Mouse (Mus musculus) adrenal gland, postnatal 0 days (tissue): ENCODE results near the gene Sephs1. TPM values are rescaled to one million over a fixed set of nuclear protein-coding genes. Genes with fewer than 3 reads are reported as not detected.

Source experiments
- polyA plus RNA-seq: library from polyadenylated mRNA; unstranded; fragments of >200 nt; fragmentation: Nextera tagmentation; extraction: Ambion mirVana; gene quantifications from 2 replicates; pipeline ENCODE4 v1.2.1, GENCODE M21; 2015

Sephs1 gene
- 32.9 and 45.2 TPM in 2 replicates for polyA plus RNA-seq

GRCm38 (mm10) chr2:4881350-4882248 lies at the start of gene Sephs1:
Gene Sephs1, plus strand, starts transcription at chr2:4881564.

GRCm38 (mm10) chr2:4918860-4919739 lies 37.7 kb downstream of the Sephs1 start, which contains the start of gene Phyh:
Gene Phyh, plus strand, starts transcription at chr2:4919019.

Other genes with a start within 250 kb of the Sephs1 start
- 27.5 and 38.2 TPM in 2 replicates for gene Prpf18, start 229.5 kb upstream of the Sephs1 start, polyA plus RNA-seq
- 8.0 and 14.0 TPM in 2 replicates for gene Bend7, start 163.7 kb upstream of the Sephs1 start, polyA plus RNA-seq
- 92.3 and 171 TPM in 2 replicates for gene Phyh, start 37.5 kb downstream of the Sephs1 start, polyA plus RNA-seq
- not detected in 2 replicates for gene Ucma, start 94.6 kb downstream of the Sephs1 start, polyA plus RNA-seq
- gene Mcm10, start 131.2 kb downstream of the Sephs1 start, polyA plus RNA-seq, result 5.6 and 6.3 TPM in 2 replicates
- 11.9 and 23.0 TPM in 2 replicates for gene Optn, start 182.5 kb downstream of the Sephs1 start, polyA plus RNA-seq